Mouse (Mus musculus): ENCODE results near the gene Rb1. TPM values are rescaled to one million over a fixed set of nuclear protein-coding genes. Genes with fewer than 3 reads are reported as not detected.

The Rb1 gene
- polyA plus RNA-seq, 2 experiments = 15.4 to 22.1 TPM

DNA sequence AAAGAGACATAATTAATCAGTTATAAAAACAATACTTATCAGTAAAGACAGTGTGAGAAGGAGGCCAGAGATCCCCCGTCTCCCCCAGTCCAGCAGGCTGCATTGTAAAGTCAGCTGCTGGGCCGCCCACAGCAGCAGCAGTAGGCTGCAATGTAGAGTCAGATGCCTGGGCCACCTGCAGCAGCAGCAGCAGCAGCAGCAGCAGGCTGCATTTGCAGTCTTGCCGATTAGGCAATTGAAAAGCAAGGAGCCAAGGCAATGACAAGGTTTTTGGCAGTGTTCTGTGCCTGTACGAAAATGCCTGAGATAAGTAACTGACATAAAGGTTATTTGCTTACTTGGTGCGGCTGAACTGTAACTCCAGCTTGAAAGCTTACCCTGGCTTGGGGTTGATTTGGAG lies 149.4 kb downstream of the Rb1 start:
- TF ChIP-seq CTCF (IDR thresholded peaks at IDR 0.05; ENCODE audit: low read depth) (no peak), EP300 (IDR thresholded peaks at IDR 0.05; ENCODE audit: low read depth) (no peak)
- no peak for DNase-seq (ENCODE audit: low read depth in 3 of 3, low spot score in 3 of 3)
- no peak overlapping the region for H3K4me2 ChIP-seq (ENCODE audit: low read depth)
- H3K9me3 ChIP-seq (ENCODE audit: control insufficient read depth, low read length) = no peaks in the 10 kb centered on the region
- H3K27me3 ChIP-seq (ENCODE audit: control insufficient read depth, insufficient read depth, low read length) = no peaks in the 10 kb centered on the region
- H3K9ac ChIP-seq (replicated peaks) = no peak overlapping the region
- no peak for ATAC-seq (ENCODE audit: insufficient read depth)
- no peaks in the 10 kb centered on the region for H3K36me3 ChIP-seq (replicated peaks; ENCODE audit: control insufficient read depth, insufficient read depth, low read depth)
- no peak overlapping the region for H3K27ac ChIP-seq
- H3K4me1 ChIP-seq (replicated peaks; ENCODE audit: control insufficient read depth in 2 of 2, insufficient read depth in 2 of 2, low read length in 1 of 2) = peaks cover 0 to 27% of the 10 kb centered on the region in 2 experiments; a peak in 2 of 4 replicates
- 39% methylated on average over 5 of the region's 5 CpGs for WGBS (ENCODE audit: insufficient replicate concordance)
- H3K4me3 ChIP-seq (ENCODE audit: insufficient read depth in 1 of 2, low read depth in 2 of 2, low read length in 2 of 2) = no peak overlapping the region

- H3K4me2 ChIP-seq (ENCODE audit: low read depth) = no peak overlapping the region
- H3K36me3 ChIP-seq (replicated peaks; ENCODE audit: control insufficient read depth, insufficient read depth, low read depth) = no peaks in the 10 kb centered on the region
- DNase-seq (ENCODE audit: low read depth in 3 of 3, low spot score in 3 of 3) (no peak), ATAC-seq (ENCODE audit: insufficient read depth) (no peak)
- TF ChIP-seq CTCF (IDR thresholded peaks at IDR 0.05; ENCODE audit: low read depth) (no peak), EP300 (IDR thresholded peaks at IDR 0.05; ENCODE audit: low read depth) (no peak)
- no peak overlapping the region for H3K4me3 ChIP-seq (ENCODE audit: insufficient read depth in 1 of 2, low read depth in 2 of 2, low read length in 2 of 2)
- peaks cover 0 to 27% of the 10 kb centered on the region in 2 experiments; a peak in 2 of 4 replicates for H3K4me1 ChIP-seq (replicated peaks; ENCODE audit: control insufficient read depth in 2 of 2, insufficient read depth in 2 of 2, low read length in 1 of 2)
- H3K27ac ChIP-seq = no peak overlapping the region
- H3K27me3 ChIP-seq (ENCODE audit: control insufficient read depth, insufficient read depth, low read length) = no peaks in the 10 kb centered on the region
- WGBS (ENCODE audit: insufficient replicate concordance) = 16% methylated on average over 6 of the region's 6 CpGs
- no peaks in the 10 kb centered on the region for H3K9me3 ChIP-seq (ENCODE audit: control insufficient read depth, low read length)
- H3K9ac ChIP-seq (replicated peaks) = no peak overlapping the region
Observed at GRCm38 (mm10) chr14:73175814-73176213, 149.8 kb downstream of the Rb1 start.

- no peaks in the 10 kb centered on the region for H3K9me3 ChIP-seq (ENCODE audit: control insufficient read depth, low read length)
- H3K36me3 ChIP-seq (replicated peaks; ENCODE audit: control insufficient read depth, insufficient read depth, low read depth) = no peaks in the 10 kb centered on the region
- H3K27ac ChIP-seq = no peak overlapping the region
- no peak overlapping the region for H3K9ac ChIP-seq (replicated peaks)
- H3K4me3 ChIP-seq (ENCODE audit: insufficient read depth in 1 of 2, low read depth in 2 of 2, low read length in 2 of 2) = no peak overlapping the region
- TF ChIP-seq CTCF (IDR thresholded peaks at IDR 0.05; ENCODE audit: low read depth) = no peak
- TF ChIP-seq EP300 (IDR thresholded peaks at IDR 0.05; ENCODE audit: low read depth) = no peak
- ATAC-seq (ENCODE audit: insufficient read depth) (no peak), DNase-seq (ENCODE audit: low read depth in 3 of 3, low spot score in 3 of 3) (no peak)
- 65% methylated on average over 1 of the region's 1 CpGs for WGBS (ENCODE audit: insufficient replicate concordance)
- peaks cover 0 to 27% of the 10 kb centered on the region in 2 experiments; a peak in 2 of 4 replicates for H3K4me1 ChIP-seq (replicated peaks; ENCODE audit: control insufficient read depth in 2 of 2, insufficient read depth in 2 of 2, low read length in 1 of 2)
- no peaks in the 10 kb centered on the region for H3K27me3 ChIP-seq (ENCODE audit: control insufficient read depth, insufficient read depth, low read length)
- H3K4me2 ChIP-seq (ENCODE audit: low read depth) = no peak overlapping the region
Observed at GRCm38 (mm10) chr14:73175031-73175430, 150.6 kb downstream of the Rb1 start.

GRCm38 (mm10) chr14:73174091-73174995 lies 151.3 kb downstream of the Rb1 start:
- ATAC-seq (ENCODE audit: insufficient read depth) (no peak), DNase-seq (ENCODE audit: low read depth in 3 of 3, low spot score in 3 of 3) (no peak)
- Histone ChIP-seq H3K4me2 (ENCODE audit: low read depth) (no peak overlapping the region), H3K4me1 (replicated peaks; ENCODE audit: control insufficient read depth in 2 of 2, insufficient read depth in 2 of 2, low read length in 1 of 2) (peaks cover 0 to 25% of the 10 kb centered on the region in 2 experiments; a peak in 2 of 4 replicates), H3K4me3 (ENCODE audit: insufficient read depth in 1 of 2, low read depth in 2 of 2, low read length in 2 of 2) (no peak overlapping the region), H3K36me3 (replicated peaks; ENCODE audit: control insufficient read depth, insufficient read depth, low read depth) (no peaks in the 10 kb centered on the region), H3K9ac (replicated peaks) (no peak overlapping the region), H3K27ac (no peak overlapping the region), H3K27me3 (ENCODE audit: control insufficient read depth, insufficient read depth, low read length) (no peaks in the 10 kb centered on the region), H3K9me3 (ENCODE audit: control insufficient read depth, low read length) (no peaks in the 10 kb centered on the region)
- WGBS (ENCODE audit: insufficient replicate concordance) = 64% methylated on average over 7 of the region's 7 CpGs
- TF ChIP-seq EP300 (IDR thresholded peaks at IDR 0.05; ENCODE audit: low read depth) (no peak), CTCF (IDR thresholded peaks at IDR 0.05; ENCODE audit: low read depth) (no peak)

DNA sequence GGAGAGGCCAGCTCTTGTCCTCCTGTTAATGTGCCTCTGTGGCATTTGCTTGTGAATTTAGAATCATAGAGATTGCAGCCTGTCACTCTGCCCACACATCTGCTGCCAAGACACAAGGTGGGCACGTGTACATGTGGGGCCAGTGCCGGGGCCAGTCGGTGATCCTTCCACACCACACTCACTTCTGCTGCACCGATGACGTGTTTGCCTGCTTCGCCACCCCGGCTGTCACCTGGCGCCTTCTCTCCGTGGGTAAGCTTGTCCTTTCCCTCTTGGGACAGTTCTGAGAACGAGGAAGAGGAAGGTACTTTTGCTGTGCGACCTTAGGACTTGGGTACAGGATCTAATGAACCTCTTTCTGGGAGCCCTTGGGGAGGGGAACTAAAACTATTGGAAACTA lies 152.0 kb downstream of the Rb1 start:
- H3K27me3 ChIP-seq (ENCODE audit: control insufficient read depth, insufficient read depth, low read length) = no peaks in the 10 kb centered on the region
- no peak overlapping the region for H3K9ac ChIP-seq (replicated peaks)
- H3K36me3 ChIP-seq (replicated peaks; ENCODE audit: control insufficient read depth, insufficient read depth, low read depth) = no peaks in the 10 kb centered on the region
- no peaks in the 10 kb centered on the region for H3K9me3 ChIP-seq (ENCODE audit: control insufficient read depth, low read length)
- H3K4me2 ChIP-seq (ENCODE audit: low read depth) = no peak overlapping the region
- H3K4me1 ChIP-seq (replicated peaks; ENCODE audit: control insufficient read depth in 2 of 2, insufficient read depth in 2 of 2, low read length in 1 of 2) = peaks cover 0 to 20% of the 10 kb centered on the region in 2 experiments; a peak in 2 of 4 replicates
- no peak overlapping the region for H3K27ac ChIP-seq
- TF ChIP-seq CTCF (IDR thresholded peaks at IDR 0.05; ENCODE audit: low read depth) (no peak), EP300 (IDR thresholded peaks at IDR 0.05; ENCODE audit: low read depth) (no peak)
- DNase-seq (ENCODE audit: low read depth in 3 of 3, low spot score in 3 of 3) (no peak), ATAC-seq (ENCODE audit: insufficient read depth) (no peak)
- WGBS (ENCODE audit: insufficient replicate concordance) = 68% methylated on average over 11 of the region's 11 CpGs
- H3K4me3 ChIP-seq (ENCODE audit: insufficient read depth in 1 of 2, low read depth in 2 of 2, low read length in 2 of 2) = no peak overlapping the region
